Mouse (Mus musculus) cerebellum, adult 8-10 months (tissue): ENCODE data around the gene Ccni.

ENCODE experiments used
- DNase-seq: peaks from one replicate; pipeline ENCODE4 v3.0.0; 2022

Ccni gene

DNA sequence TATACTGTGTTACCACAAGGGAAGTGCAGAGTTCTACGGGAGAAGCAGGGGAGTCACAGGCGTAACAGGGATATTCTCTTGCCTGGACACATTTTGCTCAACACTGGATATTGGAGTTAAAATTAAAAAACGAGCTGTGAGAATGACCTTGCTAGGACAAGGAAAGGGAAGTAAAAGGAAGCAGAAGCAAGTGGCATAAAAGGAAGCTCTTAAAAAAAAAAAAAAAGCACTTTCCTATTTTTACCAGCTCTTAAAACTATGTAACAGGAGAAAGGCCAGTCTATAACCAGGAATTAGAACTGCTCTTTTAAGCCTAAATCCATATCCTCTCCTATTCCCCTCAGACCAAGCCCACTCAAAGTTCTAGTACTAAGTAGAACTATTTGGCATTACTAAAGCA, 8.1 kb downstream of the Ccni start:
- no peak for DNase-seq

DNA sequence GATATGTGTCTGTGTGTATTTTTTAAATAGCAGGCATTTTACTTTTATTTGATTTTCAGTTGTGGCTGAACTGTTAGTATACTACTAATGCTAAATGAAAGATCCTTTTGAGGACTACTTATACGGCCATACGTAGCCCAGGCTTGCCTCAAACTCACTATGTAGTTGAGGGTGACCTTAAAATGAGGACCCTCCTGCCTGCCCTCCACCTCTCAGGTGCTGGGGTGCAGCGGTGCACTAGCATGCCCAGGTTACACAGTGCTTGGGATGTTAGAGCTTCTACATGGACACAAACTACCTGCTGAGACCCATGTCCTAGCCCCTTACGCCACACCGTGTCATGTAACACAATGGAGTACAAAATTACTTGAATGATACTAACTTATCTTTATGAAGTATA, 15.9 kb downstream of the Ccni start:
- DNase-seq = no peak

DNA sequence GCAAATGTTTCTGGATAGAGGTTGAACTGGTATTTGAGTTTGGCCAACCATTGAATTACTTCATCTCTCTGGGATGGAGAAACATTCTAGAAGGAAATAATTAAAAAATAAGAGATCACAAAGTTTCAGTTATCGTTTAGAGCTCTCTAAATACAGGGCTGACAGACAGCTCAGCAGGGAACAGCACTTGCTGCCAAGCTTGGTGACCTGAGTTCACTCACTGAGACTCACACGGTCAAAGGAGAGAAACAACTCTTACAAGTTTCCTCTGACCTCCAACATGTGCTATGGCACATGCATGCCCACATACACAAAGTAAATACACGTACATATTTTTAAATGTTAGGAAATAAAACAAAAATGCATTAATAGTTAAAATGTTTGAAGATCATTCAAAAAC, 16.7 kb downstream of the Ccni start:
- DNase-seq = no peak

DNA sequence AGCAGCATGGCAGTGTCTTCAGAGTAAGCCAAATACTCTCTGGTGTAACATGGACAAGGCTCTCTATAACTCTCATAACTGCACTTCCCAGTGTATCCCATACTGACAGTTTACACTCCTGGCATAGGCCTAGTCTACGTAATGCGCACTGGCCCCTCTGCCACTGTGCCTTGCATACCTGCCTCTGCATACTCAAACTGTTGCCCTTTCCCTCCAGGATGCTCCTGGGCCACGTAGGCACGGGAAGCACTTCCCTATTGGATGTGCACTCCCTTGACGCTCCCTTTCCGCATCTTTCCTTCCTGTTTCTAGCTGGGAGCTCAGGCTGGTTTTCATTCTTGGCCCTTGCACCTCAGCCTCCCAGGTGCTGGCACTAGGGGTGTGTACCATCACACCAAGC, 21.7 kb downstream of the Ccni start:
- no peak for DNase-seq

DNA sequence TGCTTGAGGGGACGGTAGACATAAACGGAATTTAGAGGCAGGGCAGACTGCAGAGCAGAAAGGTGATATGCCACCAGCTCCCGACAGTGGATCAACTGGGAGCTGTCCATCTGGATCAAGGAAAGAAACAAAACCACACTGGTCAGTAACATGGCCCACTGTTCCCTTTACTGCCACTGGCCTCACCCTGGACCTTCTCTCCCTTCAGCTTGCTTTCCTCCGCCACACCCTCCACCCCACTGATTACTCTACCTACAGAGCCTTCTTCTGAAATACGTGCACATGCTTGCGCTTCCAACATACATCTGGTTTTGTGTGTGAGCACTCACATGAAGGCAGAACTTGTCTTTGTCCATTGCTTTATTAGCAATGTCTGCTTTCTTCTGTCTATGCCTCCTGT, 23.0 kb downstream of the Ccni start:
- DNase-seq = no peak

DNA sequence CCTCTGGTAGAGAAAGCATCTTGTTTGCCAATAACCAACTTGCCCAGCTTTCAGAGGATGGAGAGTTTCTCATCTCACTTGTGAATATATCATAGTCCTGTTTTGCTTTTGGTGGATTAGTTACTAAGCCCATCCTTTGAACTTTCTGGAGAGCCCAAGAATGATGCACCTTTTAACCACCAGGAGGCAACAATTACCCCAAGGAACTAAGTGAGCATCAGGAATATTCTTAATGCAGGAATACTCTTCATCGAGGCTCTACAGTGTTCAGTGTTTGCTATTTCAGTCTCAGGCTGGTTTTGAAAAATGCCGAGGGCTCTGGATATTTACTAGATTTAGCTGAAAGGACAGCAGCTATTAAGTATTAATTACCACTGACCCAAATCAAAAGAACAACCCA, 26.0 kb downstream of the Ccni start:
- DNase-seq = peak; percentile 27

DNA sequence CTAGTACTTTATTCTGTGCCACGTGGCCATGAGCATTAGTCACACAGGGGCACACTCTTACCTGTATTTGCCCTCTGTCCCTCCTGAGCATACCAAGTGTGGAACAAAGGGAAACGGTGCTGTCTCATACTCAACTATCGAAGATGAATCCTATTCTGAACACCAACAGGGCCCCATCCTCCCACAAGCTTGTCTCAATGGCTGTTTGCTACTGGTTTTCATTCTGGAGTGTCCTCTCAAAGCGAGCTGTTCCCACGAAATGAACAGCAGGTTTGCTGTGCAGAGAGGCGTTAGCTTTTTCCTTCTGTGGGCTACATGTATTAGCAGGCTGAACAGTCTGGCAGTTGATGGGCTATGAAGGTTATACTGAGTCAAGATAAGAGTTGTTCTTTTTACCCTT, 27.7 kb downstream of the Ccni start:
- DNase-seq = no peak

DNA sequence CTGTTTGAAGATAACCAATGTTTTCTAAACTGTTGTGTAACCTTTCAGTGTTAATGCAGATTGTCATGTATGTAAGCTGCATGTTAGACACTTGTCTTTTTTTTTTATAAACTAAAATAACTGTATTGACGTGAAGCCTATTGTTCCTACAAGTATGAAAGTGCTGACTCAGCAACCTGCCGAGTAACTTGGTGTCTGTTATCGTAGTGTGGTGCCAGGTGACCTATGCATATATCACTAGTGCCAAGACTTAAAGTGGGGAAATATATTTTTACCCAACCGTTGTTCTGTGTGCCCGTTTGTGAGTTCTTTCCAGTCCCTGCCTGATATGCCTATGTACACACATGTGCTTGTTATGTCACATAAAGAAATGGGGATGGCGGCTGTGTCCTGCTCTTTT, 31.6 kb downstream of the Ccni start:
- no peak for DNase-seq

DNA sequence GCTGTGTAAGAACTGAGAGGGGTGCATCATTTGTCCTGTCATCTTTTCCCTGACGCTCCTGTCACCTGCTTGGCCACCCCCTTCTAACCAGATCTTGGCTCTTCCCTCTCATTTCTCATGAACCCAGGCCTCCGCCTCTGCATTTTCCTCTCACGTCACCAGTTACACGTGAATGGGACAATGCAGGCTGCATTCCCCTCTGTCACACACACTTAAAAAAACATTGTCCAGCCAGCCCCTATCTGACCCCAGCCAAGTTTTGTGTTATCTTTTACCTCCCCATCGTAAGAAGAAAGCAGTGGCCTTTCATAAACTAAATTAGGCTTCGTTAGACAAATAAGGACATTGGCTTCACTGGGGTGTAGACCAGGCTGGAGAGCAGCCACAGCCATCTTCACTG, 33.8 kb downstream of the Ccni start:
- no peak for DNase-seq

DNA sequence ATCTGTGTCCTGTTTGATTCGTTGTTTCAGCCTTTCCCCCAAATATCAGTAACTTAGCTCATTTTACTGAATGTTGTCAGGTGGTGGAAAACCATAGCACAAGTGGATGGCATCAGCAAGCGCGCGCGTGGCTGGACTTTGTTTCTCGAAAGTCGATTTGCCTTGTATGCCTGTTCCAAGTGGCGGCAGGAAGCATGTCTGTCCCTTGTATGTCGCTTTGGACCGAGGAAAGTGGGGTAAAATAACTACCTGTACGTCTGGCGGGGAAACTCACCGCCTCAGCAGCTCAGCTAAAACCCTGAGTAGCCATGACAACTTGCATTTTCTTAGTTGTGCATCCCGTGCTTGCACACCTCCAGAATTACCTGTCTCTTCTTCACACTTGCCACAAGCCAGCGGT, 34.9 kb downstream of the Ccni start:
- no peak for DNase-seq

DNA sequence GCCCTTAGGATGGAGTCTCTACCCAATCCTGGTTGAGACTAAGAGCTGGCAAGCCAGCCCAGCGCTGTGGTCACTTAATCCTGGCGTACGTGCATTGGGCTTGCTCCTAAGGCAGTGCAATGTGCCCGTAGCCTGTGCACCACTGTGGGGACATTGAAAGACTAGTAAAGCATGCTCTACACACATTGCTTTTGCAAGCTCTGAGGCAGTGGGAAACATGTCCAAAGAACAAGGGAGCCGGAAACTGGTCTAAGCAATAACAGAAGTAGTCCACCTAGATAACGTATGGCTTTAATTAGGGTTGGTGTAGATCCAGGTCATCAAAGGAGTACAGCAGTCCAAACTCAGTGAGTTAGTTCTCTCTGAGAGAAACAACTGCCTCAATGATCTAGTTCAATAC, 37.6 kb downstream of the Ccni start:
- DNase-seq = no peak

DNA sequence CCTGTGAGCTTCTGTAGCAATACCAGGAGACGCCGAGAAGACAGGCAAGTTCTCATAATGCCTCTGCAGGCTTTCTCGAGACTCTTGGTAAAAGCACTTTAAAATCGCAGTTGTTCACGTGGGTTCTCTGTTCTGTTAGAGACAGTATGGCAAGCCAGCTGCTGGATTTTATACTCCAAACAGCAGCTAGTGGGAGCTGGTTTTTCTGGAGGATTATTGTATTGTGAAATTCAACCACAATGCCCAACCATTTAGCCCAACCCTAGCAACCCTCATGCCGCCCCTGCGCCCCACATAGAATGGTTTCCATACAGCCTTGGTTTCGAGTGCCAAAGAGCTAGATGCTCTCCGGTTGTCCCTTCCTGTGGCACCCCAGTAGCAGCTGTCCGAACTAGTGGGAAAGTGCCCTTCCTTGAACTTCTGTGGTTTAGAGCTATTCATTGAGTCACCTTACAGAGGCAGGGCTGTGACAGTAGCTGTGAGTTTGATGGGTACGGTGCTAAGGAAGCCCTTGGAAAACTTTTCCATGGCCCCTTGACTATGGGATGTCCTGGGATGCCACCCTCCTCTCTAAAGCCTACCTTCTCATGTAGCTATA, 38.3 kb downstream of the Ccni start:
- DNase-seq = no peak

DNA sequence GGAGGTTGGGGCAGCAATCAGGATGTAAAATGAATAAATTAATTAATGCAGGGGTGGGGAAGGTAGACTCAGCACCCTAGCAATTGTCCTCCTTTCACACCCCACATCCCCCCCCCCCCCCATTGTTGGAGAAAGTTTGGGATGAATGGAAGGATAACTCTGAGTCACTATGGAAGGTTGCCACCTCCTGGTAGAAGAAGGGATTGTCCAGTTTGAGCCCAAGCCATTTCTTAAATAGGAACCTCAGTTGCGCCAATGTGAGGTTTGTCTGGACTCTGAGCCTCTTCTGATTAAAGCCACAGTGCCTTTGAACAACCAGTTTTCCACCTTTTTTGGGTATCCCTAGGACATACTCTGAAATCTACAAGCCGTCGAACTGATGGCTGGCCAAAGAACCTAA, 42.8 kb downstream of the Ccni start:
- peak; percentile 67 for DNase-seq

DNA sequence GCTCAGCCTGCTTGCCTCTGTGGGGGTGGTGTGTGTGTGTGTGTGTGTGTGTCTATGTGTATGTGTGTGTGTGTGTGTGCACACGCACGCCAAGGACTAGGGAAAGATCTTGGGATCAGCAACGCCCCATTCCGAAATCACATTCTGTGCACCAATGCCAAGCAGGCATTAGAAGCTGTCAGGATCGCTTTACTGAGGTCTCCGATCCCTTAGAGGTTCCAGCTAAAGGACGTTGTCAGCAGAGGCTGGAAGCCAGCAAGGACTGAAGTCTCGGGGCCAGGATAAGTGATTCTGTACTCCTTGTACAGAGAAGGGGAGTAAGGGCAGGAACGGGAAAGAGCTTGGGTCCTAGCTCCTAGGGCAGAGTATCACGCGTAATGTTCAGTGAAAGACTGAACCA, 51.9 kb downstream of the Ccni start:
- DNase-seq = no peak

DNA sequence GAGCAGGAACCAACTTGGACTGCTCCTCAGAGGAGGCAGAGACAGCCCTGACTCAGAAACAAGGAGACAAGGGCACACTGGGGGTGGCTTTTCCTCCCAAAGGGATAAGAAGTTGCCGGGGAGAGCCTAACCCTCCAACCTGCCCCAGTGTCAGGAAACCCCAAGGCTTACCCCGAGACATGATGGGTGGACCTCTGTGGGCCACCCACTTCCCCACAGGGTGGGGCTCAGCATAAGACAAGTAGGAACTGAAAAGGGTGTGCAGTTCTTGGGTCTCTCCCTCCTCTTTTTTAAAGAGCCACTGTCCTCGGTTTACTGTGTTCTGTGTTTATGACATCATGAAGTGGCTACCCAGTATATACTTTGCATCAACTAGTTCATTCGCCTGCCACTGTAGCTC, 53.8 kb downstream of the Ccni start:
- DNase-seq = no peak

DNA sequence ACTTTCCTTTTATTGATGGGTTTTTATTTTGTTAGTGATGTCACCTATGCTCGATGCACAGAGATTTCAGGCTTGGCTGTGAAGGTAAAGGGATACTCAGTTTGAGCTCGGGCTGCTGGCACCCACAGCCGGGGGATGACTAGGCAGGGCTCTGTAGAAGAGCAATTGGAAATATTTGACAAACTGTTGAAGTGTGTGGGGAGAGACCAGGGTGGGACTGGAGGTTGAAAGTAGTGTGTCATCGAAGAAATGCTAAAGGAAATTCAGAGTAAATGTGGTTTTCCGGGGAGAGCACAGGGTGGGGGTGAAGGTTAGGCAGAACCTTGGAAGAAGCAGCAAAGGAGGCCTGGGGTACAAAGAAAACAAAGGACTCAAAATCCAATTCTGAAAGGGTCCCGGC, 54.3 kb downstream of the Ccni start:
- no peak for DNase-seq

DNA sequence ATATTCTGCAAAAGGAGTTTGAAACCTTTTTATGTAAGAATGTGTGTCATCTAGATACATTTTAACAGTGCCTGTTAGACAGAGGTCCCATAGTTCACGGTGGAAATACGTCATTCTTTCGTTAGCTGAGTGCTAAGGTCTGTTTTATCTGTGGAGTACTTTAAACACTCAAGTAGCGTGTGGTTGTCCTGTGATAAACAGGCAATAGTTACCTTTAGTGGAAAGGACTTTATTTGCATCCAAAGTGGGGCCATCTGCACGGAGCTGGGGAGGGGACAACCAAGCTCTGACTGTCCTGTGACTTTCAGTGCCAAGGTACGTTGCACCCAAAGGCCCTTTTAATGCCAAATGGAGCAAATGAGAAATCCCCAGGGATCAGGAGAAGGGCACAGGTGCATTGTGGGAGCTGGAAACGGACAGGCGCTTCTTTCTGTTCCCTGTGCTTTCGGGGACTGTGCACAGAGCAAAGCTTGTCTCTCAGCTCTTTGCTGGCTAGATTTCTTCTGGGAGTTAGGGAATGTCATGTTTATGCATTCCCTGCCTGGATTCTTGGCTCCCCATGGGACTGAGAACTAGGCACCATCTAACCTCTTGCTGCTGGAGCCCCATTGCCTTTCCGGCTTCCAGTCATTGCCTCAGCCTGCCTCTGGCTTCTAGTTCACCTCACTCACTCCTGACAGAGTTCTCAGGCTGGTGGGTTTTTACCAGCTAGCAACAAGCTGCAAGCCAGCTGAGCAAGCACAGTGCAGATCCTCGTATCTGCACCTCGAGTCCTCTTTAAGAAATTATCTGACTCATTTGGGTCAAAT, 56.1 kb downstream of the Ccni start:
- DNase-seq = no peak

DNA sequence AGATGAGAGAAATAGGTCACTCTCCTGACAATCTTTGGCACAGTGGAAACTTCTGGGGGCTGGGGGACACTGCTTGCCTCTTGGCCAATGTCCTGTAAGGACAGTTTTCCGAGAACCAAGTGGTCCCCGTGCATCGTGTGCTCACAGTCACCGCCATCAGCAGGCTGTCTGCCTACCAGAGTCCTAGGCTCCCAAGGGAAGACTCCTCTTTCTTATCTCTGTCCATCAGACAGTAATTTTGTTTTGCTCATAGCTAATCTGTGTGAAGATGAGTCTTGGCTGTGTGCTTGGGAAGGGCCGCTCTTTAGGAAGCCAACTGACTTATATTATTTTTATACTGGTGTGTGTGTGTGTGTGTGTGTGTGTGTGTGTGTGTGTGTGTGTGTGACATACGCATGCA, 60.8 kb downstream of the Ccni start:
- DNase-seq = no peak

DNA sequence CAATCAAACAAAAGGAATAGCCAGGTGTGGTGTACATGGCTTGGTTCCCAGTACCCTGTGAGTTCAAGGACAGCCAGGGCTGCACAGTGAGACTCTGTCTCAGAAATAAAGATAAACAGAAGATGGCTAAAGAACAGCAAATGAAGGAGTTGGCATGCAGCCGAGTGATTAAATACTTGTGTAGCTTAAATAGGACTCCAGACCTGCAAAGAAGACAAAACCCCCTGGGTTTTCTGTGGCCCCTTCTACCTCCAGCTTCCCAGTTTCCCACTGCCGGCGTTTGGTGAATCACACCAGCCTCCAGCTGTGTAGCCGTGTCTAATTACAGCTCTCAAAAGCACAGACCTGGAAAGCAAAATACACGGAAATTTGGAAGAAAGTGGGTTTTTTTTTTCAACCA, 61.4 kb downstream of the Ccni start:
- no peak for DNase-seq

DNA sequence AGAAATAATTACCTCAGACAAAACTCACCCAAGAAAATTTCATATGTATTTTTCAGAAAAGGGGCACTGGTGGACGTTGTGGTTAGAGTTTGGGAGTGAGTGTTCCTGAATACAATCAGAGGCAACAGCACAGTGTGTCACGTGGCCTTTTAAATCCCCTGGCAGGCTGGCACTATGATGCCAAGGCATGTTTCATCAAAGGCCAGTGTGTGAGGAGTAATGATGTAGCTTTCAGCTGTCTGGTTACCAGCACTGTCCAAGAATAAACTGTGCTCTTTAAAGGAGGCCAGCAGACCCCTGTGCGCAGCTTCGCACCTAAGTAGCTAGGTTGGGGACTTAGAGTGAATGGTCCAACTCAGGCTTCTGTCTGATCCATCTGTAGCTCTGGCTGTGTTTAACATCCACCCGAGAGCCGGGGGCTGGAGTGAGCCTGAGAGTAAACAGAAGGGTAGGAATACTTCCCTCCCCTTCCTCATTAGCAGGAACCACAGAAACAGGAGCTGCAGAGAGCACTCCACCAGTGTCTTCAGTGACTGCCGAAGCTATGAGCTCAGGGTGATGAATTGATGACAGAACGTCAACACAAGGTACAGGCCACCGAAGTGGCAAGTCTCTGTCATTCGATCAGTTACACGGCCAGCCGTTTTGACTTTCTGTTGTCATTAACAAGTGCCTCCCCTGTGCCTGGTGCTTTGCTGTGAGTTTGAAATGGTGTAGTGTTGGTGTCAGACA, 62.8 kb downstream of the Ccni start:
- DNase-seq = no peak

DNA sequence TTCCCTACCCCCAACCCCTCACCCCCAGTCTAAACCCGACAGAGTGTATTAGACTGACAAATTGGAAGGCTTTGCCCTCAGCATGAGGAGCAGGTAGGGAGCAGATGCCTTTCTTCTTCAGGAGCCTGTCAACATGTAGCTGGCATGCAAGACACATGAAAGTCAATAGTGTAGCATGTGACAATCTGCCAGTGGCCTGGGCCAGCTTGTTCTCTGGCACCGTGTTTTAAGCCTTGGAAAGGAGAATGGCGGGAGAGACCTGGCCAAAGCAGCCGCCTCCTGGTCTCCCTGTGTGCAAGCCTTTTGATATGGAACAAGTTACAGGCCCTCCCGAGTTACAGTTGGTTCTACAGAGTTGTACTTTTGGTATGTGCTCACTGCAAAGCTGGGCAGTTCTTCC, 65.5 kb downstream of the Ccni start:
- peak; percentile 25 for DNase-seq

DNA sequence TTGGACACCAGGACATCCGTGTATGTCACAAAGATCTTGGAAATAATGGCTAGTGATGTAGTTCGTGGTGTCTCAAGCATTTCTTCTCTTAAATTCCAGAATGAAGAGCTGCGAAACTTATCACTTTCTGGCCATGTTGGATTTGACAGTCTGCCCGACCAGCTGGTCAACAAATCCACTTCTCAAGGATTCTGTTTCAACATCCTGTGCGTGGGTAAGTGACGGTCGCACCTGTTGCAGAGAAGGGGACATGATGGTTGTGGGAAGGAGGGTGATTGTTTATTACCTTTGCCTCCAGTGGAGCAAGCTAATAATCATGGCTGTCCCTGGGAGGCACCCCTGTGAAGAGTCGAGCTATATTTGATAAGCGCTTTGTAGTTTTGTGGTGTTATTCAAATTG, 66.9 kb downstream of the Ccni start:
- no peak for DNase-seq

DNA sequence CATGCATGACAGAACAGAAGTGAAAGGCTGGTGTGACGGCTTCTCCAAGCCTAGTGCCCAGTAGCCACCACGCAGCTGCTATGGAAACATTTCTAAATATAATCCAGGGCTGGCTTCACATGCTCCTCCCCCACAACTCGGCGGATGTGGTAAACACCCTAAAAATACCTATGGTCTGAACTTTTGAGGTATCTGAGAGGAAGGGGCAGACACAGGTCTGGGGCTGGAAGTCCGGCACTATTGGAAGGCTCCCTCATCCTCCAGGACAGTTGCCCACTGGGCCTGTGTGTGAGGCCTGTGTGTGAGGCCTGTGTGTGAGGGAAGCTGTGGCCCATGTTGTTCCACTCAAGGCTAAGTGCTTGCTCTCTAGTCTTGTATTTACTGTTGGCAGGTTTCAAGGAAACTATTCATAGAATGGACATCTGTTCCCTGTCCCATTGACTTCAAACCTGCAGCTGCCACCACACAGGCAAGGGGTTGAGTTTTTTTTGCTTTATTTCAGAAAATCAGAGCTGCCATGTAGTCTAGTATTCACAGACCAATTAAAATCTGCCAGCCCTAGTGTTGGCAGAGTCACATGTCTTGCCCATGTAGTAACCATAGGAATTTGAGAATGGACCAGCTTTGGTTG, 69.2 kb downstream of the Ccni start:
- DNase-seq = no peak
